Mouse (Mus musculus): ENCODE results near the gene Kcnj11.

The Kcnj11 gene

DNA sequence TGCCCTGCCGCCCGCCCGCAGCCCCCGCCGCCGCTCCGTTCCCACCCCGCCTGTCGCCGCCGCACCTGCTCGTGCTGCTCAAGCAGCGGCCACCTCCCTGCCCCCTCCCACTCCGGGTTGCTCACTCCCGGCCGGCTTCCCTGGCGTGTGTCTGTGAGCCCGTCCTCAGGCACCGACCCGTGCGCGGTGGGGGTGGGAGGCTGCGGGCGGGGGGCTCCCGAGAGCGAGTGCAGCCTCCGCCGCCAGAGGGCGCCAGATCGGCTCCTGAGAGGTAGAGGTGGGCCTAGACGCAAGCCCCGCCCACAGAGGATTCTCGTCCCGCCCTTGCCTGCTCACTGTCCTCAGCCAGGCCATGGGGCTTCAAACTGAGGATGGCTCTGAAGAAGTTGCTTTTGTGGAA is at the start of gene Kcnj11:
Gene Kcnj11 (minus strand): TSS at position 202 of the 400 bp plus-strand sequence.
- peak; percentile 86 for DNase-seq (ENCODE audit: low read depth, low spot score)

DNA sequence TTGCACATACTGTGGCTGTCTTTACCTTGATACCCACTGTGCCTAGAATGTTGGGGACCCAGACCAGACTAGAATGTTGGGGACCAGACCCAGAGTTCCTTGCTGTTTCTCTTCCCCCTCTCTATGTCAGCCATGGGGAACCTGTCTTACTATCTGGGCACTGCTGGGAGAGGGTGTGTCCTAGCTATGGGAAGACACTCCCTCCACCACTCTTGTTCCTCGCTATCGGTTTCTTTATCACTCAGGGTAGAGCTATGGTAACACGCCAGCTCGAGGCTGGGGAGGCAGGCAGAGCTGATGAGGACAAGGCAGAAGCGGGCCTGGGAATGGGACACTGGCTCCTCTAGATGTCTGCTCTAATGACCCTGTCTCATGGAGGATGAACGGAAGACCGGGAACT is 46.9 kb upstream of the Kcnj11 start:
- DNase-seq (ENCODE audit: low read depth, low spot score): no peak

DNA sequence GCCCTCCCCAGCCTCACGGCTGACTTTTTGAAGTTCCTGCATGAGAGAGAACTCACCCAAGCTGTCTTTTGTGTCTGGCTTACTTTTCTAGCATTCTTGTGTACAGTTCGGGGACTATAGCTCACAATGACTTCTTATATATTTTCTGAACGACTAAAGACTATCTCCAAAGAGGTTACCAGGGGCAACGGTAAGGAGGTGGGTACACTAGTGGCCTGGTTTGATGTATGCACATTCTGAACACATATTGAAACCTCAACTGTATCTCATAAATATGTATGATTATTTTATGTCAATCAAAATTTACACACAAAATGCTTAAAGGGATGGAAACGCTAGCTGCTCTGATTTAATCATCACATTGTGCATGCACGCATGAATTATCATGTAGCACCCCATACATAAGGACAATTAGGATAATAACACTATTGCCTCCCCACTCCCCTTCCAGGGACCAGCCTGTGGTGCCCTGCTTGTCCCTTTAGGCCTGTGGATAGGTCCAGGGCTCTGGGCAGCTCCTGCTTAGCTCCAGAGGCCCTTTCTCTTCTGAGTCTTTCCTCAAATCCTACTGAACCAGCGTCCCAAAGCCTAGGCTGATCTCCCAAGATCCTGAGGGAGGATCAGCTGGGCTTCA is 46.2 kb upstream of the Kcnj11 start:
- no peak for DNase-seq (ENCODE audit: low read depth, low spot score)

- no peak for DNase-seq (ENCODE audit: low read depth, low spot score)
Observed at GRCm38 (mm10) chr7:46144061-46144460, 43.5 kb upstream of the Kcnj11 start.

GRCm38 (mm10) chr7:46138329-46138930 is 37.9 kb upstream of the Kcnj11 start:
- DNase-seq (ENCODE audit: low read depth, low spot score): no peak

DNA sequence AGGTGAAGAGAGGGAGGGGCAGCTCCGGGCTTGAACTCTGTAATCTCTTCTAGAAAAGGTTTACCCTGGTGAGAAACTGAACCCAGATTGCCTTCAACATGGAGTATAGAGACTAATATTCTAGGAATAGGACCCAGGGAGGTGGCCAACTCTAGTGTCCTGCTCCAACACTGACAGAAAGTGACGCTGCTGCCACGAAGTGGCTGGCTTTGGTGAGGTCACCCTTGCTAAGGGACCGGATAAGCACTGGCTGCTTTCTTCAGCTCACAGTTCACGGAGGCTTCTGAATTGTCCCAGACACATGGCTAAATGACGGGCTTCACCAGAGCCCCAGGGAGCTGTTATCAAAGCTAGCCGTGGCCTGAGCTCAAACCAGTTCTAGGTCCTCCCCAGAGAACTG is 33.3 kb upstream of the Kcnj11 start:
- no peak for DNase-seq (ENCODE audit: low read depth, low spot score)

GRCm38 (mm10) chr7:46132229-46132628 is 31.7 kb upstream of the Kcnj11 start:
- no peak for DNase-seq (ENCODE audit: low read depth, low spot score)

DNA sequence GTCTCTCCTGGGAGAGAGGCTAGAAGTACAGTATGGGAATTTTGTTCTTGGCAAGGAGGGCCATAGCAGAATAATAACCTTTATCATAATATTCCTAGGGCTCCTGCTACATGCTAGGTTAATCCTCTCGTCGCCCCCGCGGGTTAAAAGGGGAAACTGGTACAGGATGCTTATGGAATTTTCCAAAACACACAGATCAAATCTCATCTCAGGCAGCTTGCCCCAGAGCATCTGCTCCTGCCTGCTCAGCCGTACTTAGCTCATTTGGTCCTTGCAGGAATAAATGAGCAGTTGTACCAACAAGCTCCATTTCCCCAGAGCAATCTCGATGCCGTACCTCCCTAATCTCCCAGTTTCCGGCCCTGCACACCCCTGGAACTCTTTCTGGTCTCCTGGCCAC is 31.2 kb upstream of the Kcnj11 start:
- no peak for DNase-seq (ENCODE audit: low read depth, low spot score)

GRCm38 (mm10) chr7:46131266-46131665 is 30.7 kb upstream of the Kcnj11 start:
- DNase-seq (ENCODE audit: low read depth, low spot score): no peak

- DNase-seq (ENCODE audit: low read depth, low spot score): no peak
Observed at GRCm38 (mm10) chr7:46130723-46131122, 30.2 kb upstream of the Kcnj11 start.

- DNase-seq (ENCODE audit: low read depth, low spot score): no peak
Observed at GRCm38 (mm10) chr7:46129463-46130179, 29.1 kb upstream of the Kcnj11 start.

DNA sequence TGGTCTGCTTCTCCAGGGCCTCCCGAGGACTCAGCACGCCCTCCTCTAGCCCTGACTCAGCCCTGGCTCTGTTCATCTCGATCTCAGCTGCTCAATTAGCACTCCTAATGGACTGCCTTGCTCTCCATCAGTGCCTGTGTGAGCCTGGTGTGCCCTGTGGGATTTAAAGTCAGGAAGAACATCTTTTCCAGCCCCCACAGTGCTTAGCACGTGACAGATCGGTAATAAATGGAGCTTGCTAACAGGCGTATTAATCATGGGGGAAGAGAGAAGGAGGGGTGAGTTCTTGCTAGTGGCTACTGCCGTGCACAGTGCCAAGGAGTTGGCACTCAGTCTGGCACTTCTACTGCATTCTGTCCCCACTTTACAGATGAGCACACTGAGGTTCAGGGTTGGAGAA is 27.6 kb upstream of the Kcnj11 start:
- DNase-seq (ENCODE audit: low read depth, low spot score): no peak

- no peak for DNase-seq (ENCODE audit: low read depth, low spot score)
Observed at GRCm38 (mm10) chr7:46125340-46125739, 24.8 kb upstream of the Kcnj11 start.

DNA sequence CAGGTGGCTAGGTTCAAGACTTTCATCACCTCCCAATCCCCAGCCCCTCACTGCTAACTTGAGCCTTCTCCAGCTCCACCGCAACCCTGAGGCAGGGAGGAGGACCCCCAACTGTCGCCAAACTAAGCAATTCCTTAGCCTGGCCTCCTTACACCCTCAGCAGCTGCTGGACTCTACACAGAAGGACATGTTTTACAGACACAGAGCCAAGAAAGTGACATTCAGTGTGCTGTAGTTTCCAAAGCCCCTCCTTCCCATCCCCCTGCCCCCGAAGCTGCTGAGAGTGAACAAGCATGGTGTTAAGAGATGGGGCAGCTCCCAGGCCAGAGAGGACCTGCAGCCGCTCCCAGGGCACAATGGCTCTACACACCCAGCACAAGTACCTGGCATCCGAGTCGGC is 23.9 kb upstream of the Kcnj11 start:
- DNase-seq (ENCODE audit: low read depth, low spot score): no peak

- no peak for DNase-seq (ENCODE audit: low read depth, low spot score)
Observed at GRCm38 (mm10) chr7:46122964-46123363, 22.4 kb upstream of the Kcnj11 start.

DNA sequence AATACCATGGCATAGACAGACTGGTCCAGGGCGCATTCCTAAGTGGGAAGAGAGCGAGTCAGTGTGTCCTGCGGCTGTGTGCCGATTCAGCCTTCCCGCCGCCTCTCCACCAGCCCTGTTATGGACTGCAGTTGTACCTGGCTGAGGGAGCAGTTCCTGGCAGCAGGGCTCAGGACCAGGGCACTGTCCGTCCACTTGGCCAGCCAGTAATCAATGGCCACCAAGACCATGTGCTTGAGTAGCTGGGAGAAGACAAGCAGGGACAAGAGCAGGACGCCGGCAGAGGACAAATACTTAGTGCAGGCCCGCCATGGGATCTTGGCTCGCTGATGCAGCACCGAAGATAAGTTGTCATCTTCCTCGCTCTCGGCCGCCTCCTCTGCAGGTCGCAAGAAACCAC is 16.5 kb upstream of the Kcnj11 start:
- no peak for DNase-seq (ENCODE audit: low read depth, low spot score)

DNA sequence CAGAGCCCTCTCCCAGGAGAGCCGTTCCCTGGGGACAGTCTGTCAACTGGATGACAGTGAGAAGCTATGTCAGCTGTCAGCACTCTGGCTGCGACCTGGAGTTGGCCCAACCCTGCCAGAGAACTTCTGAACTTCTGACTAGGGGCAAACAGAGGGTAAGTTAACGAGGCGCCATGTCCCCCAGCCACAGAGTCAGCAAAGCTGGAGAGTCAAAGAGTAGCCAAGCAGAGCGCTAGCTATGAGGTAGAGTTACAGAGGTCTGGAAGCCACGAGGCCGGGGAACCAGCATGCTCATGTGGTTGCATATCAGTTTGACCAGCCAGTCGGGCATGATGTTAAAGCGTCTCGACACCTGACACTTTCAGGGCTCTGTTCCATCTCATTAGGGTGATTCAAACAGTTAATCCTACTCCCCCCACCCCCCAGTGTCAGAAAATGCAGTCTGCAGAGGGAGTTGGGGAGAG is 15.6 kb upstream of the Kcnj11 start:
- DNase-seq (ENCODE audit: low read depth, low spot score): no peak

- DNase-seq (ENCODE audit: low read depth, low spot score): no peak
Observed at GRCm38 (mm10) chr7:46113435-46113834, 12.9 kb upstream of the Kcnj11 start.

GRCm38 (mm10) chr7:46111938-46112337 is 11.4 kb upstream of the Kcnj11 start:
- no peak for DNase-seq (ENCODE audit: low read depth, low spot score)

- DNase-seq (ENCODE audit: low read depth, low spot score): no peak
Observed at GRCm38 (mm10) chr7:46111212-46111817, 10.8 kb upstream of the Kcnj11 start.

GRCm38 (mm10) chr7:46110079-46110478 is 9.5 kb upstream of the Kcnj11 start:
- no peak for DNase-seq (ENCODE audit: low read depth, low spot score)

- no peak for DNase-seq (ENCODE audit: low read depth, low spot score)
Observed at GRCm38 (mm10) chr7:46105484-46105883, 4.9 kb upstream of the Kcnj11 start.
